22 mouse cellular contexts compared by ENCODE assay signal in genomic region chr16:35561541-35561940, GRCm38 (mm10).
"Had no signal": no experiment of that assay in that cellular context is flagged by ENCODE, and none has a peak within 500 bp of the region (broad histone marks: within the 10 kb centered on the region; RNA-seq: fewer than 3 reads in every experiment).

No protein-coding gene starts in this region.

- ATAC-seq: liver, embryonic 12.5 days; midbrain, embryonic 15.5 days had no signal

- H3K4me1 ChIP-seq: liver, embryonic 12.5 days; liver, embryonic 15.5 days had no signal

- H3K4me3 ChIP-seq: layer of hippocampus, adult 2 months; limb, embryonic 10.5 days; limb, embryonic 13.5 days; liver, embryonic 12.5 days; liver, embryonic 15.5 days; lung, embryonic 15.5 days; megakaryocyte, embryonic 14.5 days; midbrain, embryonic 12.5 days; midbrain, embryonic 15.5 days; neural tube, embryonic 12.5 days; neural tube, embryonic 15.5 days had no signal

- DNase-seq: kidney, postnatal 25 days; layer of hippocampus, adult 9-11 months; liver; lung, adult 18-20 months; lung, postnatal 10 days; lung, postnatal 36 days; right cerebral cortex, adult 18-20 months; right cerebral cortex, postnatal 25 days; thymus, adult 18-20 months; thymus, postnatal 36 days had no signal

- H3K4me2 ChIP-seq: limb, embryonic 13.5 days; liver, embryonic 12.5 days; liver, embryonic 15.5 days; lung, embryonic 15.5 days; midbrain, embryonic 12.5 days; midbrain, embryonic 15.5 days; neural tube, embryonic 12.5 days; neural tube, embryonic 15.5 days had no signal

- H3K9me3 ChIP-seq: limb, embryonic 10.5 days; limb, embryonic 13.5 days; liver, embryonic 12.5 days; liver, embryonic 15.5 days; lung, embryonic 15.5 days; megakaryocyte, embryonic 14.5 days; midbrain, embryonic 12.5 days; midbrain, embryonic 15.5 days; neural tube, embryonic 12.5 days; neural tube, embryonic 15.5 days had no signal

- H3K9ac ChIP-seq: limb, embryonic 13.5 days; liver, embryonic 12.5 days; liver, embryonic 15.5 days; lung, embryonic 15.5 days; midbrain, embryonic 12.5 days; midbrain, embryonic 15.5 days; neural tube, embryonic 12.5 days; neural tube, embryonic 15.5 days had no signal

- H3K27me3 ChIP-seq: limb, embryonic 13.5 days; liver, embryonic 12.5 days; liver, embryonic 15.5 days; lung, embryonic 15.5 days; midbrain, embryonic 12.5 days; midbrain, embryonic 15.5 days; neural tube, embryonic 12.5 days; neural tube, embryonic 15.5 days had no signal

- H3K36me3 ChIP-seq: limb, embryonic 10.5 days; limb, embryonic 13.5 days; liver, embryonic 12.5 days; liver, embryonic 15.5 days; lung, embryonic 15.5 days; midbrain, embryonic 12.5 days; midbrain, embryonic 15.5 days; neural tube, embryonic 12.5 days; neural tube, embryonic 15.5 days had no signal

- H3K27ac ChIP-seq: kidney, postnatal 0 days; layer of hippocampus, adult 2 months; limb, embryonic 10.5 days; limb, embryonic 13.5 days; liver, embryonic 12.5 days; liver, embryonic 15.5 days; lung, embryonic 15.5 days; midbrain, embryonic 12.5 days; midbrain, embryonic 15.5 days; neural tube, embryonic 12.5 days; neural tube, embryonic 15.5 days had no signal
